Mouse (Mus musculus): ENCODE results near the gene Zbtb12.

DNA sequence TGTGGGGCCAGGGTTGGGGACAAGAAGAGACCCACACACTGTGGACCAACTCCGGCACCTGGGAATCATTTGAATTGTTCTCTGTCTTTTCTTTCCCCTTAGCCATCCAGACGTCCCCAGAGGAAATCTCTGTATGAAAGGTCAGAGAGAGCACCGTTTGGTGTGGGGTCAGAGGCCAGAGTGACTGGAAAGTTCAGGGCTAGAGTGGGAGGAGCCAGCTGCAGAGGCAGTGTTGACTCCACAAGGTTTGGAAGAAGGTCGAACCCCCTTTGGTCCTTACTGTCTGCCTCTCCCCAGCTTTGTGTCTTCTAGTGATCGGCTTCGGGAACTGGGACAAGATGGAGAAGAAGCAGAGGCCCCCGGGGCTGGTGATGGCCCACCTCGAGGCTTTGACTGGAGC is 25.8 kb upstream of the Zbtb12 start:
- TF ChIP-seq CTCF (IDR thresholded peaks at IDR 0.05; ENCODE audit: low read depth) (no peak), EP300 (IDR thresholded peaks at IDR 0.05; ENCODE audit: low read depth) (no peak)

All from liver, embryonic 14.5 days (tissue).